Mouse (Mus musculus) heart, postnatal 0 days (tissue): ENCODE measurements around the gene Ankar.

Source experiments
- CTCF ChIP-seq: IDR thresholded peaks from 2 replicates; pipeline ENCODE4 v1.5.1; 2016; ENCODE audit warnings: antibody characterized with exemption, control low read depth, low read depth
- EP300 ChIP-seq: IDR thresholded peaks from 2 replicates; pipeline ENCODE4 v1.6.1; 2016; ENCODE audit warnings: antibody characterized with exemption, low read depth

DNA sequence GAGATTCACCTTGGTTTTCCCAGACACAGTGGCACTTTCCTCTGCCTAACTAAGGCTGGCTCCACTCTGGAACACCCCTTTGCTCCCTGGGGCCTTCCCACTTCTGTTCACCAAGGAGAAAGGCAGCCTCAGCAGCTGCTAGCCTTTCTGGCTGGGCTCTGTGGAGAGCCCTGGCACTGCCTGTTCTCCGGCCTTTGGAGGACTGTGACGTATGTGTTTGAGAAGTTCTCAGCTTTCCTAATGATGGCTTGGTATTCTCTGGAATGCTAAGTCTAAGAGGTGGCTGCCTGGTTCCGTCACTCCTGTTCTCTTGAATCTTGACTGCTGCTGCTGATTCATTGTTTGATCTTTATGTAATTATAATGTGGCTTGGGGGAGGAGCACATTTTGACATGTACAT, 27.3 kb downstream of the Ankar start:
- TF ChIP-seq EP300, result no peak
- TF ChIP-seq CTCF, result no peak
